Mouse (Mus musculus) c-Kit-negative CD71-positive TER-119-positive erythroid progenitor cells, embryonic 14.5 days (primary cell): ENCODE results near the gene Rbm15b.

Experiments used
- DNase-seq: peaks from one replicate; pipeline ENCODE4 v3.0.0-alpha.2; 2013; ENCODE audit warnings: low read depth, low spot score

Rbm15b gene

GRCm38 (mm10) chr9:106884996-106885900, 2.0 kb downstream of the Rbm15b start:
- no peak for DNase-seq

- DNase-seq = no peak
These were observed 2.9 kb downstream of the Rbm15b start for GRCm38 (mm10) chr9:106884306-106884705.

- no peak for DNase-seq
These were observed 4.1 kb downstream of the Rbm15b start for GRCm38 (mm10) chr9:106883085-106883484.

GRCm38 (mm10) chr9:106882176-106882575, 5.1 kb downstream of the Rbm15b start:
- no peak for DNase-seq

GRCm38 (mm10) chr9:106881071-106881755, 6.0 kb downstream of the Rbm15b start:
- no peak for DNase-seq

- no peak for DNase-seq
These were observed 7.8 kb downstream of the Rbm15b start for GRCm38 (mm10) chr9:106879471-106879870.

- no peak for DNase-seq
These were observed 10.6 kb downstream of the Rbm15b start for GRCm38 (mm10) chr9:106876666-106877065.

GRCm38 (mm10) chr9:106874216-106874615, 13.0 kb downstream of the Rbm15b start:
- no peak for DNase-seq

GRCm38 (mm10) chr9:106858036-106858435, 29.2 kb downstream of the Rbm15b start:
- DNase-seq = no peak

- DNase-seq = no peak
These were observed 30.6 kb downstream of the Rbm15b start for GRCm38 (mm10) chr9:106856664-106857063.

GRCm38 (mm10) chr9:106842800-106843199, 44.4 kb downstream of the Rbm15b start:
- DNase-seq = no peak

GRCm38 (mm10) chr9:106840569-106840968, 46.7 kb downstream of the Rbm15b start:
- DNase-seq = no peak
